Mouse (Mus musculus): ENCODE measurements at regions not wholly inside any gene's neighbourhood (a gene's known extent, or its start where the extent isn't known, plus 50 kb on each side); places are given as distances from the start of the nearest gene placed in this dataset.
"Not testable (repeated sequence)": the region's sequence is repeated elsewhere in the genome, so short reads cannot be mapped to it uniquely, and the experiment has no call there.

DNA sequence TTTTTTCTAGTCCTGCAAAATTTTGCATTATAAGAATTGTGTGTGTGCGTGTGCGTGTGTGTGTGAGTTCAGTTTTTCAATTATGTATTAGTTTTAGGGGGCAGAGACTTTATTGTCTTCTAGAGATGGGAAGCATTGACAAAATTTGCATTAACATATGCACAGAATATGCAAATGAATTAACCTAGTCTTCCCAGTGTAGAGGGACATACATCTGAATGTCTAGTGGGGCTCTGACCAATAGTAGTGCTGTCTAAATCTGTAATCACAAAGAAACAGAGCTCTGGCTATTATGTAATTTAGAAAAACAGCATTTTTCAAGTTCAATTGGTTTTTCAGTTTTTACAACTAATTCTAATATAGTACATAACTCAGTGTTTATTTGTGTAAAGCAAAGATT lies 344.8 kb downstream of the Tm4sf1 start:
- TF ChIP-seq CTCF (IDR thresholded peaks at IDR 0.05; ENCODE audit: low read depth): no peak
- no peak overlapping the region for H3K4me2 ChIP-seq (ENCODE audit: low read depth)
- H3K4me1 ChIP-seq (ENCODE audit: insufficient read depth): 0 out of 2 replicates have a peak, but pooled peaks cover 8% of the 10 kb centered on the region

GRCm38 (mm10) chr3:56955799-56956121 lies 346.0 kb downstream of the Tm4sf1 start:
- Histone ChIP-seq H3K27me3 (ENCODE audit: insufficient read depth, low read length) (no peaks in the 10 kb centered on the region), H3K9me3 (ENCODE audit: low read length) (no peaks in the 10 kb centered on the region), H3K36me3 (ENCODE audit: insufficient read depth) (no peaks in the 10 kb centered on the region), H3K4me3 (ENCODE audit: low read depth, low read length) (no peak overlapping the region), H3K4me2 (ENCODE audit: low read depth) (no peak overlapping the region), H3K4me1 (ENCODE audit: insufficient read depth) (0 out of 2 replicates have a peak, but pooled peaks cover 7% of the 10 kb centered on the region), H3K9ac (no peak overlapping the region), H3K27ac (ENCODE audit: low read depth, low read length) (no peak overlapping the region)
- ATAC-seq (0 out of 2 replicates have a peak, but pooled peaks have one; percentile 8), DNase-seq (no peak)
- WGBS: 17% methylated on average over 2 of the region's 2 CpGs
- TF ChIP-seq CTCF (IDR thresholded peaks at IDR 0.05; ENCODE audit: low read depth): no peak

More for the DNA sequence above, 344.8 kb downstream of the Tm4sf1 start:
- Histone ChIP-seq H3K9ac (no peak overlapping the region), H3K27ac (ENCODE audit: low read depth, low read length) (no peak overlapping the region), H3K4me3 (ENCODE audit: low read depth, low read length) (no peak overlapping the region), H3K36me3 (ENCODE audit: insufficient read depth) (no peaks in the 10 kb centered on the region), H3K27me3 (ENCODE audit: insufficient read depth, low read length) (no peaks in the 10 kb centered on the region), H3K9me3 (ENCODE audit: low read length) (no peaks in the 10 kb centered on the region)
- DNase-seq: no peak
- no peak for ATAC-seq
- 85% methylated on average over 2 of the region's 2 CpGs for WGBS

- Histone ChIP-seq H3K9ac (0 out of 2 replicates have a peak overlapping the region, but pooled peaks have one; percentile 10), H3K4me1 (ENCODE audit: insufficient read depth) (0 out of 2 replicates have a peak, but pooled peaks cover 7% of the 10 kb centered on the region), H3K36me3 (ENCODE audit: insufficient read depth) (no peaks in the 10 kb centered on the region), H3K27ac (ENCODE audit: low read depth, low read length) (no peak overlapping the region), H3K9me3 (ENCODE audit: low read length) (no peaks in the 10 kb centered on the region), H3K27me3 (ENCODE audit: insufficient read depth, low read length) (no peaks in the 10 kb centered on the region), H3K4me2 (ENCODE audit: low read depth) (no peak overlapping the region), H3K4me3 (ENCODE audit: low read depth, low read length) (no peak overlapping the region)
- no peak for TF ChIP-seq CTCF (IDR thresholded peaks at IDR 0.05; ENCODE audit: low read depth)
- peak; percentile 25 for DNase-seq
- WGBS: 15% methylated on average over 7 of the region's 7 CpGs
- ATAC-seq: peak; percentile 62
Observed at GRCm38 (mm10) chr3:56955098-56955798, 346.5 kb downstream of the Tm4sf1 start.

DNA sequence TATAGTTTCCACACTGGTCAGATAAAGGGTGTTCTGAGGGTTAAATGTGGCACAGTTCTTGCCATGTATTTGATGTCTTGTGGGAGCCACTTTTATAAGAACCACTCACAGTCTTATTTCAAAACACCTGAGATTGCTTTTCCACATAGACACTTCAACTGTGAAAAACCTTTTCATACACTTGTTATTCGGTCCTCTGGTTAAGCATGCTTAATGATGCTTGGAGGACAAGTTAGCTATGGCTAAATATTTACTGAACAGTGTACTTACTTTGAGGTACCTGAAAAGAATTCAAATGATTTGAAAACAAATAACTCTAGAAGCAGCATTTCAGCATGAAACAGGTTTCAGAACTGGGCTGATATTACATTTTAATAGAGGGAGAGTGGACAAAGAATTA lies 359.2 kb downstream of the Tm4sf1 start:
- H3K36me3 ChIP-seq (ENCODE audit: insufficient read depth); H3K9me3 ChIP-seq (ENCODE audit: low read length); DNase-seq; ATAC-seq; H3K4me3 ChIP-seq (ENCODE audit: low read depth, low read length); H3K27ac ChIP-seq (ENCODE audit: low read depth, low read length); H3K9ac ChIP-seq; H3K27me3 ChIP-seq (ENCODE audit: insufficient read depth, low read length); H3K4me1 ChIP-seq (ENCODE audit: insufficient read depth); H3K4me2 ChIP-seq (ENCODE audit: low read depth): not testable (repeated sequence)
- no CpG with 5 or more reads among the region's 1 CpGs for WGBS

DNA sequence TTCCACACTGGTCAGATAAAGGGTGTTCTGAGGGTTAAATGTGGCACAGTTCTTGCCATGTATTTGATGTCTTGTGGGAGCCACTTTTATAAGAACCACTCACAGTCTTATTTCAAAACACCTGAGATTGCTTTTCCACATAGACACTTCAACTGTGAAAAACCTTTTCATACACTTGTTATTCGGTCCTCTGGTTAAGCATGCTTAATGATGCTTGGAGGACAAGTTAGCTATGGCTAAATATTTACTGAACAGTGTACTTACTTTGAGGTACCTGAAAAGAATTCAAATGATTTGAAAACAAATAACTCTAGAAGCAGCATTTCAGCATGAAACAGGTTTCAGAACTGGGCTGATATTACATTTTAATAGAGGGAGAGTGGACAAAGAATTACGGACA lies 372.8 kb downstream of the Tm4sf1 start:
- not testable (repeated sequence) for H3K9me3 ChIP-seq (ENCODE audit: low read length); H3K27ac ChIP-seq (ENCODE audit: low read depth, low read length); H3K36me3 ChIP-seq (ENCODE audit: insufficient read depth); H3K4me2 ChIP-seq (ENCODE audit: low read depth); H3K27me3 ChIP-seq (ENCODE audit: insufficient read depth, low read length); DNase-seq; H3K4me1 ChIP-seq (ENCODE audit: insufficient read depth); H3K9ac ChIP-seq; ATAC-seq; H3K4me3 ChIP-seq (ENCODE audit: low read depth, low read length)
- no CpG with 5 or more reads among the region's 2 CpGs for WGBS

DNA sequence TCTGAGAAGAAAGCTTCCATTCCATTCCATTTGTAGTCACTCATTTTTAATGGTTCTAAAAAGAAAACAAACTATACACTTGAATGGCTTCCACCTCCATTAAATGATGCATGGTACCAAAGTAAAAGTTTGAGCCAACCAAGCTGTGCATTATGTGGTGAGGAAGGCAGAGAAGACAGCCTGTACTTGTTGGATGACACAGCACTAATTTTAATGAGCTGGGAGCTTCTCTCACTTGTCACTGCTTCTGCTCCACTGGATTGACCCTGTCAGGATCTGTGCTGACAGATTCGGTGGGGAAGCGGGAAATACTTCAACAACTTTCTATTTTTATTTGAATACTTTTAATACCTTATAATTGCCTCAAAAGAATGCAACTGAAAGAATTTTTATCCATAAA lies 403.3 kb downstream of the Tm4sf1 start:
- no peak for ATAC-seq
- Histone ChIP-seq H3K9me3 (ENCODE audit: low read length) (no peaks in the 10 kb centered on the region), H3K27ac (ENCODE audit: low read depth, low read length) (no peak overlapping the region), H3K27me3 (ENCODE audit: insufficient read depth, low read length) (no peaks in the 10 kb centered on the region), H3K4me1 (ENCODE audit: insufficient read depth) (no peaks in the 10 kb centered on the region), H3K4me3 (ENCODE audit: low read depth, low read length) (no peak overlapping the region), H3K9ac (no peak overlapping the region), H3K4me2 (ENCODE audit: low read depth) (no peak overlapping the region), H3K36me3 (ENCODE audit: insufficient read depth) (no peaks in the 10 kb centered on the region)
- TF ChIP-seq CTCF (IDR thresholded peaks at IDR 0.05; ENCODE audit: low read depth): no peak
- DNase-seq: no peak
- 80% methylated on average over 2 of the region's 2 CpGs for WGBS

GRCm38 (mm10) chr3:56877062-56877461 lies 424.7 kb downstream of the Tm4sf1 start:
- 92% methylated on average over 4 of the region's 4 CpGs for WGBS
- ATAC-seq (no peak), DNase-seq (no peak)
- Histone ChIP-seq H3K4me3 (ENCODE audit: low read depth, low read length) (no peak overlapping the region), H3K9ac (no peak overlapping the region), H3K4me1 (ENCODE audit: insufficient read depth) (no peaks in the 10 kb centered on the region), H3K4me2 (ENCODE audit: low read depth) (no peak overlapping the region), H3K36me3 (ENCODE audit: insufficient read depth) (no peaks in the 10 kb centered on the region), H3K27me3 (ENCODE audit: insufficient read depth, low read length) (no peaks in the 10 kb centered on the region), H3K9me3 (ENCODE audit: low read length) (no peaks in the 10 kb centered on the region), H3K27ac (ENCODE audit: low read depth, low read length) (no peak overlapping the region)
- TF ChIP-seq CTCF (IDR thresholded peaks at IDR 0.05; ENCODE audit: low read depth): no peak
